Mouse (Mus musculus) embryonic fibroblast, embryonic 13.5 days (primary cell): ENCODE measurements at regions not wholly inside any gene's neighbourhood (a gene's known extent, or its start where the extent isn't known, plus 50 kb on each side); places are given as distances from the start of the nearest gene placed in this dataset.

Experiments
- H3K27ac ChIP-seq: 2 replicates; pipeline ENCODE4 v1.5.1; 2012; ENCODE audit warnings: low read length, control low read depth, inconsistent platforms; ENCODE audit not compliant: insufficient read depth
- H3K4me1 ChIP-seq: 2 replicates; pipeline ENCODE4 v1.6.1; 2011; ENCODE audit warnings: low read length; ENCODE audit not compliant: control insufficient read depth, insufficient read depth
- H3K4me3 ChIP-seq: 2 replicates; pipeline ENCODE4 v1.5.1; 2011; ENCODE audit warnings: mild to moderate bottlenecking, control low read depth, low read length; ENCODE audit not compliant: insufficient read depth
- CTCF ChIP-seq: IDR thresholded peaks from 2 replicates; pipeline ENCODE4 v1.5.1; 2011; ENCODE audit warnings: mild to moderate bottlenecking, control low read depth, low read length, moderate library complexity, borderline replicate concordance; ENCODE audit not compliant: insufficient read depth
- POLR2A ChIP-seq: IDR thresholded peaks from 2 replicates; pipeline ENCODE4 v1.6.1; 2011; ENCODE audit warnings: low read depth, mild to moderate bottlenecking, control low read depth, low read length, moderate library complexity

- Histone ChIP-seq H3K27ac (no peak overlapping the region), H3K4me3 (no peak overlapping the region)
- TF ChIP-seq POLR2A, result no peak
- no peak for TF ChIP-seq CTCF
These were observed 404.9 kb downstream of the Irx1 start for GRCm38 (mm10) chr13:71558477-71559215.

DNA sequence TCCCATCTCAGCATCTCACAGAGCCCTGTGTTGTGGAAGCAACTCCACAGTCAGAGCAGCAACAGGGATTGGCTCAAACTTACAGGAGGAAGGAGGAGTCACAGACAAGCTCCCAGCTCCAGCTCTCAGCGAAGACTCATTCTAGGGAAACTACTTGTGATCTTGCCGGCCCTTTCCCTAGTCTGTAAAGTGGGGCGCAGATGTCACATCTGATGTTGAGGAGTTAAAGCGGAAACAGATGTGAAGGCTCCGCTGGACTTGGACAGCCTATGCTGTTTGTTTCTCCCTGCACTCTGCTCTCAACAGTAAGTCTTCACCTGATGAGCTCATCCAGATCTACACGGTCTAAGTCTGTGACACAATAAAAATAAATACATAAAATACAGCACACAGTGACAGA is 408.1 kb downstream of the Irx1 start:
- no peak overlapping the region for H3K4me3 ChIP-seq
- H3K27ac ChIP-seq, result no peak overlapping the region
- TF ChIP-seq POLR2A (no peak), CTCF (no peak)
- H3K4me1 ChIP-seq, result no peaks in the 10 kb centered on the region

More at GRCm38 (mm10) chr13:71558477-71559215, 404.9 kb downstream of the Irx1 start:
- H3K4me1 ChIP-seq, result no peaks in the 10 kb centered on the region

- no peak for TF ChIP-seq CTCF
- no peak for TF ChIP-seq POLR2A
- no peak overlapping the region for H3K4me3 ChIP-seq
- no peaks in the 10 kb centered on the region for H3K4me1 ChIP-seq
- H3K27ac ChIP-seq, result no peak overlapping the region
These were observed 413.4 kb downstream of the Irx1 start for GRCm38 (mm10) chr13:71550109-71550508.

- Histone ChIP-seq H3K27ac (no peak overlapping the region), H3K4me3 (no peak overlapping the region), H3K4me1 (no peaks in the 10 kb centered on the region)
- TF ChIP-seq CTCF, result no peak
- TF ChIP-seq POLR2A, result no peak
These were observed 414.2 kb downstream of the Irx1 start for GRCm38 (mm10) chr13:71549206-71549831.

GRCm38 (mm10) chr13:71538226-71538625 is 425.3 kb downstream of the Irx1 start:
- H3K4me1 ChIP-seq, result no peaks in the 10 kb centered on the region
- H3K4me3 ChIP-seq, result no peak overlapping the region
- TF ChIP-seq CTCF (no peak), POLR2A (no peak)
- H3K27ac ChIP-seq, result no peak overlapping the region

- H3K4me3 ChIP-seq, result no peak overlapping the region
- no peaks in the 10 kb centered on the region for H3K4me1 ChIP-seq
- TF ChIP-seq CTCF (no peak), POLR2A (no peak)
These were observed 430.6 kb downstream of the Irx1 start for GRCm38 (mm10) chr13:71532796-71533351.

GRCm38 (mm10) chr13:71529397-71530122 is 434.0 kb downstream of the Irx1 start:
- TF ChIP-seq CTCF (no peak), POLR2A (no peak)
- Histone ChIP-seq H3K27ac (no peak overlapping the region), H3K4me3 (no peak overlapping the region), H3K4me1 (no peaks in the 10 kb centered on the region)

More at GRCm38 (mm10) chr13:71532796-71533351, 430.6 kb downstream of the Irx1 start:
- no peak overlapping the region for H3K27ac ChIP-seq

GRCm38 (mm10) chr13:71517776-71518175 is 445.7 kb downstream of the Irx1 start:
- H3K4me1 ChIP-seq, result no peaks in the 10 kb centered on the region; the same call in 1 of the 2 replicates
- H3K27ac ChIP-seq, result no peak overlapping the region
- TF ChIP-seq POLR2A, result no peak
- TF ChIP-seq CTCF, result no peak
- H3K4me3 ChIP-seq, result no peak overlapping the region

DNA sequence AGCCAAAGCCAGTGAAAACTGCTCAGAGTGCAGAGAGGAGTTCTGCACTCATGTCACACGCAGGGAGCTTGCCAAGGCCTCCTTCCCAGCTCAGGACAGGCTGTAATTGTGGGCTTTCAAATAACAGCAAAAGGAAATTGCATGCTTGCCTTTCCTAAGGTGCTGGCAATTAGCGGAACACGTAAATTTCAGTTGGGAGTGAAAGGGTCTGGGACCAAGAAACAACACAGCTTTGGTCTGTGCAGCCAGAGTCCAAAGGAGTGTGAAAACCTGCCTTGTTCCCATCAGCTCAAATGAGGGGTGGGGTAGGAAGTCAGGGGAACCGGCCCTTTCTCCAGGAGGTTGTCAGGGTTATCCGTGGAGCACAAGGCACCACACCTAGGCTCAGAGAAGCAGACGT is 450.3 kb downstream of the Irx1 start:
- TF ChIP-seq CTCF, result no peak
- TF ChIP-seq POLR2A, result no peak
- H3K4me1 ChIP-seq, result no peaks in the 10 kb centered on the region
- no peak overlapping the region for H3K27ac ChIP-seq
- H3K4me3 ChIP-seq, result no peak overlapping the region
